Mouse (Mus musculus) limb, embryonic 12.5 days (tissue): ENCODE measurements at regions not wholly inside any gene's neighbourhood (a gene's known extent, or its start where the extent isn't known, plus 50 kb on each side); places are given as distances from the start of the nearest gene placed in this dataset.
"Not testable (repeated sequence)": the region's sequence is repeated elsewhere in the genome, so short reads cannot be mapped to it uniquely, and the experiment has no call there.

Experiments used
- ATAC-seq: fragments of 200-750 bp; cut with Nextera tagmentation; 2 replicates; pipeline ENCODE4 v1.8.0; 2017; ENCODE audit warnings: low read depth, moderate TSS enrichment; ENCODE audit not compliant: insufficient number of reproducible peaks, insufficient read depth, low FRiP score, low TSS enrichment
- H3K27ac ChIP-seq: fragments of 300-500 bp; sonication (generic); 2 replicates; pipeline ENCODE4 v1.5.1; 2016; ENCODE audit warnings: mild to moderate bottlenecking, moderate library complexity
- H3K27me3 ChIP-seq: fragments of 300-500 bp; sonication (generic); 2 replicates; pipeline ENCODE4 v1.6.1; 2016; ENCODE audit warnings: mild to moderate bottlenecking, moderate library complexity
- H3K36me3 ChIP-seq: fragments of 300-500 bp; sonication (generic); 2 replicates; pipeline ENCODE4 v1.6.1; 2016; ENCODE audit warnings: mild to moderate bottlenecking, moderate library complexity
- H3K4me1 ChIP-seq: fragments of 300-500 bp; sonication (generic); replicated peaks from 2 replicates; pipeline ENCODE4 v1.6.1; 2016
- H3K4me2 ChIP-seq: fragments of 300-500 bp; sonication (generic); 2 replicates; pipeline ENCODE4 v1.6.1; 2016; ENCODE audit warnings: mild to moderate bottlenecking, moderate library complexity
- H3K4me3 ChIP-seq: fragments of 300-500 bp; sonication (generic); replicated peaks from 2 replicates; pipeline ENCODE4 v1.5.1; 2016; ENCODE audit warnings: mild to moderate bottlenecking
- H3K9ac ChIP-seq: fragments of 300-500 bp; sonication (generic); replicated peaks from 2 replicates; pipeline ENCODE4 v1.6.1; 2016; ENCODE audit warnings: mild to moderate bottlenecking, moderate library complexity
- H3K9me3 ChIP-seq: fragments of 300-500 bp; sonication (generic); 2 replicates; pipeline ENCODE4 v1.6.1; 2016; ENCODE audit warnings: mild to moderate bottlenecking, moderate library complexity
- WGBS: fragments of 180-500 bp; shearing (Covaris S2); methylation state at CpG from one replicate; pipeline ENCODE4 v1.1.7; 2016; 5-methylcytosine and 5-hydroxymethylcytosine counted together

GRCm38 (mm10) chr5:109842186-109842978 lies 80.8 kb upstream of the Gm15446 start:
- H3K9ac ChIP-seq, H3K4me1 ChIP-seq, H3K4me3 ChIP-seq, H3K36me3 ChIP-seq, H3K4me2 ChIP-seq, H3K27ac ChIP-seq, H3K27me3 ChIP-seq, H3K9me3 ChIP-seq, ATAC-seq: not testable (repeated sequence)
- WGBS = 88% methylated on average over 7 of the region's 7 CpGs

DNA sequence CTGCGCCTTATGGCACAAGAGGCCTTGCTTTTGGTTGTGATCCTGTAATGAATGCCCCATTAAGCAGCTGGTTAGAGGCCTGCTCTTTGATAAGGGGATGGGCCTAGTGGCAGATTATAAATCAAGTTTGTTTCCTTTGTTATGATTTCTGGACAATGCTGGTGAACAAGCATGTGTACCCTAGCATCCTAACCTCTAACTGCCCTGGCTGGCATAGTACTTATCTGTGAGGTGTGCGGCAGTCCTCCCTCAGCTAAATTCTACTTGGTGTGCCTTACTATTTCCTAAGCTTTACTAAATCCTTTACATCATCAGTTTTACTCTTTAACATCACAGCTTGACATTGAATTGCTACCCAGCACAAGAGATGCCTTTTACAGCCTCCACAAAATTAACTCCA lies 79.0 kb upstream of the Gm15446 start:
- not testable (repeated sequence) for H3K36me3 ChIP-seq, H3K27me3 ChIP-seq, H3K27ac ChIP-seq, ATAC-seq, H3K9me3 ChIP-seq, H3K4me1 ChIP-seq
- H3K4me3 ChIP-seq = peak overlapping the region; percentile 51
- peak overlapping the region; percentile 57 for H3K9ac ChIP-seq
- peak overlapping the region; percentile 59 for H3K4me2 ChIP-seq
- WGBS = 91% methylated on average over 2 of the region's 2 CpGs

- Histone ChIP-seq H3K36me3 (no peaks in the 10 kb centered on the region), H3K27ac (no peak overlapping the region; the same call in 1 of the 2 replicates), H3K9me3 (no peaks in the 10 kb centered on the region), H3K27me3 (no peaks in the 10 kb centered on the region), H3K4me1 (no peaks in the 10 kb centered on the region), H3K4me3 (peak overlapping the region; percentile 51), H3K4me2 (peak overlapping the region; percentile 59), H3K9ac (peak overlapping the region; percentile 57)
- ATAC-seq = peak; percentile 80; the same call in 1 of the 2 replicates
- WGBS = 7% methylated on average over 15 of the region's 15 CpGs
Measured at GRCm38 (mm10) chr5:109844753-109845186, 78.4 kb upstream of the Gm15446 start.

DNA sequence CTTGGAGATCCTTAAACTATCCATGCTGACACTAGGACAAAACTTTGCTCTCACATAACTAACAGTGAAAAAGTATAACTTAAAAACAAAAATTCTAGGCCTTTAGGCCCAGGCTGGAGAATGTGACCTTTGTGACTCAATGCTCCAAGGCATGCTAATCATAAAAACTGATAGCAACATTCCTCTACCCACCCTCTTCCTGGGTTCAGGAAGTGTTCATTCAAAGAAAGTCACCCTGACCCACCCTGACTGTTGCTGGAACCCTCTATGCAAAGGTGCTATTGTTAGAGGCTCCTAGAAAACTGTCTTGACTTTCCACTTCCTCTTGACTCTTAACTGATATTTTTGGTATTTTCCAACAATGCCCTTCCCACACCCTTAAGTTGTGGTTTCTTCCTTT lies 72.0 kb upstream of the Gm15446 start:
- not testable (repeated sequence) for H3K9me3 ChIP-seq, H3K36me3 ChIP-seq, H3K4me3 ChIP-seq, H3K4me1 ChIP-seq, H3K27me3 ChIP-seq, H3K9ac ChIP-seq, H3K4me2 ChIP-seq, H3K27ac ChIP-seq, ATAC-seq

- no peaks in the 10 kb centered on the region for H3K36me3 ChIP-seq
- no peak overlapping the region for H3K4me3 ChIP-seq
- H3K27me3 ChIP-seq = no peaks in the 10 kb centered on the region
- no peak for ATAC-seq
- no peak overlapping the region for H3K4me2 ChIP-seq
- H3K9ac ChIP-seq = no peak overlapping the region
- H3K4me1 ChIP-seq = no peaks in the 10 kb centered on the region
- H3K27ac ChIP-seq = no peak overlapping the region
- 87% methylated on average over 4 of the region's 4 CpGs for WGBS
- no peaks in the 10 kb centered on the region for H3K9me3 ChIP-seq
Measured at GRCm38 (mm10) chr5:109860402-109860801, 62.8 kb upstream of the Gm15446 start.

- not testable (repeated sequence) for H3K27me3 ChIP-seq, H3K27ac ChIP-seq, H3K9me3 ChIP-seq, H3K4me3 ChIP-seq, H3K36me3 ChIP-seq, ATAC-seq, H3K9ac ChIP-seq, H3K4me1 ChIP-seq, H3K4me2 ChIP-seq
Measured at GRCm38 (mm10) chr5:109864517-109864916, 58.7 kb upstream of the Gm15446 start.

DNA sequence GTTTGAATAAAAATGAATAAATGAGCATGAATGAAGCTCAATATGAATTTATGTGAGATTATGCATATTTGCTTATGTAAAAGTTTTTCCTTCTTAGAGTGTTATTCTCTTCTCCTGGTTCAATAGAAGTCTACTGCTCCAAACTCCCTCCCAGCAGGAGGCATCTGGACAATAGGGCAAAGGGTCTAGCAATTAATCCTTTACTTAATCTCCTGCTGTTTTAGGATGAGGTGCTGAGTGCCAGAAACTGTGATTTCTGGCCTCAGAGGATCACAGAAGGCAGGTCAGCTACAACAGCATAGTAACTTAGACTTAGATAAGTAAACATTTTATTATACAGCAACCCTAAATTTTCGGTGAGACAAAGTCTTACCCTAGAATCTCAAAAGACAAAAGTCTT lies 57.6 kb upstream of the Gm15446 start:
- Histone ChIP-seq H3K9me3 (no peaks in the 10 kb centered on the region), H3K4me3 (no peak overlapping the region), H3K27ac (no peak overlapping the region), H3K9ac (no peak overlapping the region), H3K27me3 (no peaks in the 10 kb centered on the region), H3K36me3 (no peaks in the 10 kb centered on the region), H3K4me2 (no peak overlapping the region), H3K4me1 (peaks cover 6% of the 10 kb centered on the region)
- 85% methylated on average over 1 of the region's 1 CpGs for WGBS
- ATAC-seq = no peak

DNA sequence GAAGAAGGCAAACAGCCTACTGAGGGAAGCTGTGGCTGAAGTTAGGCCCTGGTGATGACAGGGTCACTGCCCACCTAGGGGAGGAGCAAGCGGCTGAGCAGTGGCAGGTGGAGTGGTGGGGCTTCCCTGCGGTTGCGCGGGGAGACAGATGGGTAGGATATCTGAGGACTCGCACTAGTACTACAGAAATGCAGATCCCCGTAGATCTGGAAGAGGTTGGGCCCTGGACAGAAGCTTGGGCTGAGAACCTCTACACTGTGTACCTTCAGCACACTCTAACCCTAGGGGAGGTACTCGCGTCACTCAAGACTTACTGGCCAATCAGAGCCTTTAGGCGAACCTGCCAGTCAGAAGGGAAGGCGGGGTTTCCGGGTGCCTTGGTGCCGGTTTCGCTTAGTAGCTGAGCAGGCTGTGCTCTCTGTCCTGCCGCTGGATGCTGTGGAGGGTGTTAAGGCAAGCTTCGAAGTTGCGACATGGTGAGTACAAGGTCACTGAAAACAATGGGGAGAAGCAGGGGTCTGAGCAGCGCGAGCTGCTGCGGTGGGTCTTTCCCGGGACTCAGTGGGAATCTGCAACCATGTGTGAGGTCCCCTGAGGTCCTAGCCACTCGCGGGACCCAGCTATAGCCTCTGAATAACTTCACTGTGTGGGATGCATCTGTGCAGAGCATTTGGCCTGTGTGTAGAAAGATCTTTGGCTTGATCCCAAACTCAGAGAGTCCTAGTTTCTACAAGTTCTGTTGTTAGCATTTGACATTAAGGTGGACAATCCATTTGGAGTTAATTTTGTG lies 56.7 kb upstream of the Gm15446 start:
- no peaks in the 10 kb centered on the region for H3K9me3 ChIP-seq
- ATAC-seq = peak; percentile 99
- WGBS = under 1% methylated on average over 22 of the region's 22 CpGs
- H3K27ac ChIP-seq = no peak overlapping the region
- H3K36me3 ChIP-seq = no peaks in the 10 kb centered on the region
- H3K4me3 ChIP-seq = peak overlapping the region; percentile 57
- H3K4me2 ChIP-seq = peak overlapping the region; percentile 55
- peaks cover 6% of the 10 kb centered on the region for H3K4me1 ChIP-seq
- no peaks in the 10 kb centered on the region for H3K27me3 ChIP-seq
- peak overlapping the region; percentile 69 for H3K9ac ChIP-seq

GRCm38 (mm10) chr5:109867221-109867620 lies 56.0 kb upstream of the Gm15446 start:
- ATAC-seq, H3K36me3 ChIP-seq, H3K4me1 ChIP-seq, H3K27me3 ChIP-seq, H3K27ac ChIP-seq, H3K9me3 ChIP-seq: not testable (repeated sequence)
- Histone ChIP-seq H3K4me3 (peak overlapping the region; percentile 57), H3K9ac (0 out of 2 replicates have a peak overlapping the region, but pooled peaks have one; percentile 69), H3K4me2 (peak overlapping the region; percentile 55)
